Mouse (Mus musculus) forebrain, embryonic 12.5 days (tissue): ENCODE results near the gene Kmt2e. TPM values are rescaled to one million over a fixed set of nuclear protein-coding genes. Genes with fewer than 3 reads are reported as not detected.

ENCODE experiments used
- ATAC-seq: fragments of 200-750 bp; cut with Nextera tagmentation; 2 replicates; pipeline ENCODE4 v1.8.0; 2017; ENCODE audit warnings: moderate TSS enrichment; ENCODE audit not compliant: low FRiP score
- H3K27ac ChIP-seq: fragments of 300-500 bp; sonication (generic); 2 replicates; pipeline ENCODE4 v1.5.1; 2016; ENCODE audit warnings: mild to moderate bottlenecking
- H3K27me3 ChIP-seq: fragments of 300-500 bp; sonication (generic); 2 replicates; pipeline ENCODE4 v1.6.1; 2016; ENCODE audit warnings: mild to moderate bottlenecking
- H3K36me3 ChIP-seq: fragments of 300-500 bp; sonication (generic); replicated peaks from 2 replicates; pipeline ENCODE4 v1.6.1; 2016; ENCODE audit warnings: mild to moderate bottlenecking
- H3K4me1 ChIP-seq: fragments of 300-500 bp; sonication (generic); 2 replicates; pipeline ENCODE4 v1.6.1; 2016
- H3K4me2 ChIP-seq: fragments of 300-500 bp; sonication (generic); 2 replicates; pipeline ENCODE4 v1.6.1; 2016; ENCODE audit warnings: mild to moderate bottlenecking, moderate library complexity
- H3K4me3 ChIP-seq: fragments of 300-500 bp; sonication (generic); replicated peaks from 2 replicates; pipeline ENCODE4 v1.5.1; 2016; ENCODE audit warnings: mild to moderate bottlenecking
- H3K9ac ChIP-seq: fragments of 300-500 bp; sonication (generic); 2 replicates; pipeline ENCODE4 v1.6.1; 2016; ENCODE audit warnings: mild to moderate bottlenecking
- H3K9me3 ChIP-seq: fragments of 300-500 bp; sonication (generic); 2 replicates; pipeline ENCODE4 v1.6.1; 2016
- WGBS: fragments of 180-500 bp; shearing (Covaris S2); methylation state at CpG from one replicate; pipeline ENCODE4 v1.1.7; 2016; 5-methylcytosine and 5-hydroxymethylcytosine counted together
- polyA plus RNA-seq: library from polyadenylated mRNA; unstranded; fragments of >200 nt; fragmentation: Nextera tagmentation; extraction: Ambion mirVana; gene quantifications from 2 replicates; pipeline ENCODE4 v1.2.1, GENCODE M21; 2016

The Kmt2e gene
- polyA plus RNA-seq, 1 experiment from 2014 or later = 138 TPM

DNA sequence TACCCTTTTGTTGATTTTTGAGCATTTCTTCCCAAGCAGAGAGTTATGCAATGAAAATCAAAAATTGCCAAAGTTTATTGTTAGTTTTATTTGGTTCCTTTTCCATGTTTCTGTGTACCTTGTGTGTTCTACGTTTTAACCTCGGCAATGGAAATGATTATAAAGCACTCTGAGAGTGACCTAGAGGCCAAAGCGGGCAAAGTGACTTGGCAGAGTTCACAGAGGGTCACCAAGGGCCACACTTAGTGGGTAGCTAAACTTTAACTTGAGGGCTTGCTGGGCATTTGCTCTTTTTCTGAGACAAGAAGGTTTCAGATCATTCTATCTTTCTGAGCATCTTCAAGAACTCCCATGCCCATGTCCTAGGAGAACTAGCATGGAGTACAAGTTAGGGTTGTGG is 37.5 kb upstream of the Kmt2e start:
- no peak overlapping the region for H3K4me3 ChIP-seq
- H3K9ac ChIP-seq = no peak overlapping the region
- no peaks in the 10 kb centered on the region for H3K27me3 ChIP-seq
- no peaks in the 10 kb centered on the region for H3K4me1 ChIP-seq
- ATAC-seq = no peak
- no peak overlapping the region for H3K4me2 ChIP-seq
- 95% methylated on average over 3 of the region's 3 CpGs for WGBS
- no peak overlapping the region for H3K27ac ChIP-seq
- no peaks in the 10 kb centered on the region for H3K9me3 ChIP-seq
- H3K36me3 ChIP-seq = peaks cover 21% of the 10 kb centered on the region

DNA sequence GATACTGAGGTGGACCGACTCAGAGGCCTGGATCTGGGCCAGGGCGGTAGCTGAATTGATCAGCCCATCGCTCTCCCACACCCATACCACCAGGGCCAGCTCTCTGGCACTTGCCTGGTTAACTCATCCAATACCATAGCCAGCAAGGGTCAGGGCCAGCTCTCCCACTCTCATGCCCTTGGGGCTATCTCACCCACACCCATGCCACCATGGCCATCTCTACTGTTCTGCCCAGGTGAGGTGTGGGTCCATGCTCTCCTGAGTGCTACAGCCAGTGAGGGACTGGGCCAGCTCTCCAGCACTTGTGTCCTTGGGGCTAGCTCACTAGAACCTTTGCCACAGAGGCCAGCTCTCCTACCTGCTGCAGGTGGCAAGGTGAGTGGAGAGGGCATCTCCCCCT is 34.1 kb upstream of the Kmt2e start:
- no peak overlapping the region for H3K27ac ChIP-seq
- no peaks in the 10 kb centered on the region for H3K9me3 ChIP-seq
- H3K4me3 ChIP-seq = no peak overlapping the region
- H3K4me1 ChIP-seq = no peaks in the 10 kb centered on the region
- no peaks in the 10 kb centered on the region for H3K27me3 ChIP-seq
- no peak overlapping the region for H3K4me2 ChIP-seq
- peak; percentile 30; the same call in 1 of the 2 replicates for ATAC-seq
- peaks cover 22% of the 10 kb centered on the region for H3K36me3 ChIP-seq
- H3K9ac ChIP-seq = no peak overlapping the region
- 94% methylated on average over 3 of the region's 3 CpGs for WGBS

GRCm38 (mm10) chr5:23400868-23401267 is 33.4 kb upstream of the Kmt2e start:
- H3K9ac ChIP-seq = no peak overlapping the region
- no peak for ATAC-seq
- no peak overlapping the region for H3K4me2 ChIP-seq
- H3K27ac ChIP-seq = no peak overlapping the region
- no peak overlapping the region for H3K4me3 ChIP-seq
- H3K36me3 ChIP-seq = peaks cover 22% of the 10 kb centered on the region
- H3K4me1 ChIP-seq = no peaks in the 10 kb centered on the region
- no peaks in the 10 kb centered on the region for H3K9me3 ChIP-seq
- no peaks in the 10 kb centered on the region for H3K27me3 ChIP-seq
- WGBS = 95% methylated on average over 3 of the region's 3 CpGs

GRCm38 (mm10) chr5:23401368-23401767 is 32.9 kb upstream of the Kmt2e start:
- no peak overlapping the region for H3K4me3 ChIP-seq
- ATAC-seq = no peak
- H3K4me2 ChIP-seq = no peak overlapping the region
- WGBS = 75% methylated on average over 9 of the region's 9 CpGs
- no peak overlapping the region for H3K9ac ChIP-seq
- no peaks in the 10 kb centered on the region for H3K4me1 ChIP-seq
- H3K9me3 ChIP-seq = no peaks in the 10 kb centered on the region
- H3K27ac ChIP-seq = no peak overlapping the region
- peaks cover 26% of the 10 kb centered on the region for H3K36me3 ChIP-seq
- no peaks in the 10 kb centered on the region for H3K27me3 ChIP-seq

- H3K4me3 ChIP-seq = no peak overlapping the region
- no peaks in the 10 kb centered on the region for H3K4me1 ChIP-seq
- no peak for ATAC-seq
- H3K27me3 ChIP-seq = no peaks in the 10 kb centered on the region
- WGBS = 27% methylated on average over 2 of the region's 2 CpGs
- H3K36me3 ChIP-seq = peaks cover 26% of the 10 kb centered on the region
- no peaks in the 10 kb centered on the region for H3K9me3 ChIP-seq
- no peak overlapping the region for H3K9ac ChIP-seq
- H3K27ac ChIP-seq = no peak overlapping the region
- no peak overlapping the region for H3K4me2 ChIP-seq
Measured at GRCm38 (mm10) chr5:23401999-23402398, 32.2 kb upstream of the Kmt2e start.

- no peaks in the 10 kb centered on the region for H3K27me3 ChIP-seq
- H3K4me3 ChIP-seq = no peak overlapping the region
- 66% methylated on average over 11 of the region's 11 CpGs for WGBS
- ATAC-seq = no peak
- no peaks in the 10 kb centered on the region for H3K9me3 ChIP-seq
- H3K9ac ChIP-seq = no peak overlapping the region
- no peak overlapping the region for H3K4me2 ChIP-seq
- H3K36me3 ChIP-seq = peaks cover 26% of the 10 kb centered on the region
- no peak overlapping the region for H3K27ac ChIP-seq
- no peaks in the 10 kb centered on the region for H3K4me1 ChIP-seq
Measured at GRCm38 (mm10) chr5:23403161-23403560, 31.1 kb upstream of the Kmt2e start.

- H3K36me3 ChIP-seq = peaks cover 26% of the 10 kb centered on the region
- no peak overlapping the region for H3K4me2 ChIP-seq
- no peak overlapping the region for H3K4me3 ChIP-seq
- H3K9me3 ChIP-seq = no peaks in the 10 kb centered on the region
- no peak overlapping the region for H3K27ac ChIP-seq
- no peaks in the 10 kb centered on the region for H3K27me3 ChIP-seq
- 95% methylated on average over 12 of the region's 12 CpGs for WGBS
- H3K4me1 ChIP-seq = no peaks in the 10 kb centered on the region
- ATAC-seq = no peak
- H3K9ac ChIP-seq = no peak overlapping the region
Measured at GRCm38 (mm10) chr5:23405666-23406404, 28.4 kb upstream of the Kmt2e start.

DNA sequence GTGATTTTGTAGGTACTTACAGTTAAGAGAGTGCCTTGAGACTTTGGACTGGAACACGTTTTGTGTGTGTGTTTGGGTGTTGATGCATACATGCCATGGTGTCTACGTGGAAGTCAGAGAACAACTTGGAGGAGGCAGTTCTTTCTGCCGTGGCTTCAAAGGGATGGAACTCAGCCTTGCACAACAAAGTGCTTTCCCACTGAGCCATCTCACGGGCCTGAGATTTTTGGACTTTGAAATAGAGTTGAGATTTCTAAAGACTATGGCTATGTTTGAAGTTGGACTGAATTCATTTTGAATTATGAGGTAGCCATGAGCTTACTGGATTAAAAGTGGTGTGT is 27.9 kb upstream of the Kmt2e start:
- 77% methylated on average over 4 of the region's 4 CpGs for WGBS
- no peak overlapping the region for H3K4me2 ChIP-seq
- no peak overlapping the region for H3K27ac ChIP-seq
- H3K4me1 ChIP-seq = no peaks in the 10 kb centered on the region
- no peaks in the 10 kb centered on the region for H3K27me3 ChIP-seq
- no peak overlapping the region for H3K9ac ChIP-seq
- ATAC-seq = no peak
- no peak overlapping the region for H3K4me3 ChIP-seq
- H3K36me3 ChIP-seq = peaks cover 21% of the 10 kb centered on the region
- H3K9me3 ChIP-seq = no peaks in the 10 kb centered on the region

DNA sequence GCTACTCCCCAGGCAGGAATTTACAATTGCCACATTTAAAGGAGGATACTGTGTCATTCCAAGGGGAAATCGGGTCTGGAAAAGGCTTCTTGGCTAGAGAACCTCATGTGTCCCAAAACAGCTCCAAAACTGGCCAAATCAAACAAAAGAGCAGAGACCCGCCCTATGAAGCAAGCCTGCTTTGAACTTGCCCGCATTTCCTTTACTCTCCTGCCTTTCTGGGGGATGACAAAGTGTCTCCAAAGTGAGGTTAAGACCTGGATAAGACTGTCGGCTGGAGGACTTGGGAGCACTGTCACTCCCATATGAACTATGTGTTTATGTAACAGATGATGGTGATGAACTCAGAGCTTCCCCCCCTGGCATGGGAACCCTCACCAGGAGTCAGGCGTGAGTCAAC is 26.1 kb upstream of the Kmt2e start:
- Histone ChIP-seq H3K9ac (no peak overlapping the region), H3K4me3 (no peak overlapping the region), H3K4me1 (peaks cover 11% of the 10 kb centered on the region), H3K4me2 (no peak overlapping the region), H3K36me3 (peaks cover 21% of the 10 kb centered on the region), H3K27me3 (no peaks in the 10 kb centered on the region), H3K27ac (no peak overlapping the region), H3K9me3 (no peaks in the 10 kb centered on the region)
- 74% methylated on average over 5 of the region's 5 CpGs for WGBS
- ATAC-seq = no peak

DNA sequence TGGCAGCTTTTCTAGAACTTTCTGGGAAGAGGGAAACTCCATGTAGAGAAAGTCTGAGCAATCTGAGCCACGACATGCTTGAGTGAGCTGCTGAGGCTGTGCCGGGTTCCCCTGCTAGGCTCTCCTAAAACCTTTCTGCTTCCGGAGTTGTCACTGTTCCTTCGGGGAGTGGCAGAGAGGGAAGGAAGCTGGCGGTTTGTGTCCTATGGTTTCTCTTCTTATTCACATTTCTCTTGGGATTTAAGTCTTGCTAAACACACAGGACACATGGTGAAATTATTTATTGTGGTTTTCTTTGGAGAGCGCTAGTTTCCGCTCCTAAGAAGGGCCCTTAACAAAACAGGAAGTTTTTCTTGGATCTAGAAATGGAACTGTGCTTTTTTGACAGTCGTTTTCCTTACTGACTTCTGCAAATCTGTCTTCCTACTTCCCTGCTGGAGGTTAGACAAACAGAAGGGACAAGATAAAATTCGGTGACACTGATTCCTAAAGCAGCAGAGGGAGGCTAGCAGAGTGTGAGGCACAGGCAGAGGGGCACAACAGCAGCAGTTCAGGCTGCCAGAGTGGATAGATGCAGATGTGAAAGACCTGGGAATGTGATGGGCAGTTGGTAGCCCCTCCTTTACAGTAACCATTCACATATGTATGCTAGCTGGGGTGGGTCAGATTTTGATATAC is 24.1 kb upstream of the Kmt2e start:
- Histone ChIP-seq H3K4me2 (no peak overlapping the region), H3K36me3 (peaks cover 21% of the 10 kb centered on the region), H3K27ac (no peak overlapping the region), H3K27me3 (no peaks in the 10 kb centered on the region), H3K9ac (no peak overlapping the region), H3K4me3 (no peak overlapping the region), H3K4me1 (peaks cover 31% of the 10 kb centered on the region), H3K9me3 (no peaks in the 10 kb centered on the region)
- WGBS = 67% methylated on average over 9 of the region's 9 CpGs
- no peak for ATAC-seq

- H3K4me2 ChIP-seq = no peak overlapping the region
- H3K4me1 ChIP-seq = peaks cover 37% of the 10 kb centered on the region
- H3K27me3 ChIP-seq = no peaks in the 10 kb centered on the region
- no peak overlapping the region for H3K4me3 ChIP-seq
- H3K9ac ChIP-seq = no peak overlapping the region
- ATAC-seq = no peak
- no peak overlapping the region for H3K27ac ChIP-seq
- WGBS = 67% methylated on average over 2 of the region's 2 CpGs
- H3K9me3 ChIP-seq = no peaks in the 10 kb centered on the region
- H3K36me3 ChIP-seq = peaks cover 21% of the 10 kb centered on the region; the same call in 1 of the 2 replicates
Measured at GRCm38 (mm10) chr5:23410718-23411101, 23.5 kb upstream of the Kmt2e start.

GRCm38 (mm10) chr5:23411640-23412039 is 22.6 kb upstream of the Kmt2e start:
- 89% methylated on average over 10 of the region's 10 CpGs for WGBS

More at GRCm38 (mm10) chr5:23411640-23412039, 22.6 kb upstream of the Kmt2e start:
- ATAC-seq = no peak
- Histone ChIP-seq H3K27me3 (no peaks in the 10 kb centered on the region), H3K4me3 (no peak overlapping the region), H3K9me3 (no peaks in the 10 kb centered on the region), H3K9ac (no peak overlapping the region), H3K27ac (no peak overlapping the region), H3K36me3 (peaks cover 16% of the 10 kb centered on the region; the same call in 1 of the 2 replicates), H3K4me2 (no peak overlapping the region), H3K4me1 (peaks cover 45% of the 10 kb centered on the region)
